Mouse (Mus musculus) kidney, postnatal 4 days (tissue): ENCODE measurements around the gene Dscam.

Source experiments
- DNase-seq, 2 experiments: peaks; one replicate each; pipeline ENCODE4 v3.0.0; 2021; ENCODE audit warnings: mixed read lengths in 2 of 2

Gene Dscam

GRCm38 (mm10) chr16:96634097-96634790, 536.3 kb downstream of the Dscam start:
- no peak for DNase-seq

- DNase-seq, result no peak
Measured at GRCm38 (mm10) chr16:96630241-96630640, 540.3 kb downstream of the Dscam start.

GRCm38 (mm10) chr16:96629623-96630022, 540.9 kb downstream of the Dscam start:
- no peak for DNase-seq

- DNase-seq, result no peak
Measured at GRCm38 (mm10) chr16:96625468-96625867, 545.1 kb downstream of the Dscam start.

- DNase-seq, result no peak
Measured at GRCm38 (mm10) chr16:96624570-96625411, 545.8 kb downstream of the Dscam start.

- no peak for DNase-seq
Measured at GRCm38 (mm10) chr16:96620861-96621260, 549.7 kb downstream of the Dscam start.

GRCm38 (mm10) chr16:96620402-96620801, 550.1 kb downstream of the Dscam start:
- no peak for DNase-seq

GRCm38 (mm10) chr16:96617772-96618171, 552.8 kb downstream of the Dscam start:
- no peak for DNase-seq

- peak in 1 of 2 experiments; percentile 26 for DNase-seq
Measured at GRCm38 (mm10) chr16:96613275-96613674, 557.3 kb downstream of the Dscam start.

GRCm38 (mm10) chr16:96610806-96611205, 559.7 kb downstream of the Dscam start:
- peak; percentile 75 to 78 for DNase-seq

- no peak for DNase-seq
Measured at GRCm38 (mm10) chr16:96602206-96602605, 568.3 kb downstream of the Dscam start.

GRCm38 (mm10) chr16:96600791-96601190, 569.8 kb downstream of the Dscam start:
- no peak for DNase-seq

- DNase-seq, result no peak
Measured at GRCm38 (mm10) chr16:96599401-96600060, 571.0 kb downstream of the Dscam start.

- no peak for DNase-seq
Measured at GRCm38 (mm10) chr16:96575841-96576240, 594.7 kb downstream of the Dscam start.

- no peak for DNase-seq
Measured at GRCm38 (mm10) chr16:96567428-96567827, 603.1 kb downstream of the Dscam start.

- peak in 1 of 2 experiments; percentile 8 for DNase-seq
Measured at GRCm38 (mm10) chr16:96563350-96564257, 606.9 kb downstream of the Dscam start.

GRCm38 (mm10) chr16:96559796-96560195, 610.8 kb downstream of the Dscam start:
- no peak for DNase-seq

- DNase-seq, result no peak
Measured at GRCm38 (mm10) chr16:96558341-96558740, 612.2 kb downstream of the Dscam start.

- DNase-seq, result peak; percentile 49 to 54
Measured at GRCm38 (mm10) chr16:96556621-96557020, 613.9 kb downstream of the Dscam start.

GRCm38 (mm10) chr16:96555412-96555811, 615.1 kb downstream of the Dscam start:
- no peak for DNase-seq

- no peak for DNase-seq
Measured at GRCm38 (mm10) chr16:96552680-96553079, 617.9 kb downstream of the Dscam start.

GRCm38 (mm10) chr16:96541056-96541455, 629.5 kb downstream of the Dscam start:
- peak; percentile 21 to 30 for DNase-seq
